Mouse (Mus musculus) midbrain, postnatal 0 days (tissue): ENCODE data around the gene Doc2a. TPM values are rescaled to one million over a fixed set of nuclear protein-coding genes. Genes with fewer than 3 reads are reported as not detected.

Experiments used
- ATAC-seq: fragments of 200-750 bp; cut with Nextera tagmentation; 2 replicates; pipeline ENCODE4 v1.8.0; 2017; ENCODE audit warnings: moderate number of reproducible peaks, mild to moderate bottlenecking, moderate TSS enrichment, moderate library complexity; ENCODE audit not compliant: low FRiP score
- DNase-seq: peaks from one replicate; pipeline ENCODE4 v3.0.0-alpha.2; 2015; ENCODE audit warnings: low spot score
- H3K27ac ChIP-seq: fragments of 300-500 bp; sonication (generic); 2 replicates; pipeline ENCODE4 v1.5.1; 2014; ENCODE audit warnings: low read depth, mild to moderate bottlenecking, low read length, mixed read lengths
- H3K27me3 ChIP-seq: fragments of 300-500 bp; sonication (generic); 2 replicates; pipeline ENCODE4 v1.6.1; 2014; ENCODE audit warnings: low read length, control low read depth, mixed read lengths; ENCODE audit not compliant: insufficient read depth
- H3K36me3 ChIP-seq: fragments of 300-500 bp; sonication (generic); 2 replicates; pipeline ENCODE4 v1.6.1; 2014; ENCODE audit warnings: low read length, control low read depth, mixed read lengths; ENCODE audit not compliant: insufficient read depth
- H3K4me1 ChIP-seq: fragments of 300-500 bp; sonication (generic); 2 replicates; pipeline ENCODE4 v1.6.1; 2014; ENCODE audit warnings: mild to moderate bottlenecking, control low read depth, antibody characterized with exemption, low read length, mixed read lengths; ENCODE audit not compliant: insufficient read depth
- H3K4me2 ChIP-seq: fragments of 300-500 bp; sonication (generic); 2 replicates; pipeline ENCODE4 v1.6.1; 2014; ENCODE audit warnings: low read depth, mild to moderate bottlenecking, low read length, mixed read lengths; ENCODE audit not compliant: poor library complexity, severe bottlenecking
- H3K4me3 ChIP-seq: fragments of 300-500 bp; sonication (generic); 2 replicates; pipeline ENCODE4 v1.5.1; 2014; ENCODE audit warnings: low read depth, mild to moderate bottlenecking, low read length, moderate library complexity
- H3K9ac ChIP-seq: fragments of 300-500 bp; sonication (generic); replicated peaks from 2 replicates; pipeline ENCODE4 v1.6.1; 2014; ENCODE audit warnings: mild to moderate bottlenecking, low read length, moderate library complexity, mixed read lengths; ENCODE audit not compliant: poor library complexity, severe bottlenecking
- H3K9me3 ChIP-seq: fragments of 300-500 bp; sonication (generic); 2 replicates; pipeline ENCODE4 v1.6.1; 2016; ENCODE audit warnings: low read length, control low read depth
- CTCF ChIP-seq: IDR thresholded peaks from 2 replicates; pipeline ENCODE4 v1.5.1; 2016; ENCODE audit warnings: antibody characterized with exemption, mild to moderate bottlenecking
- WGBS: fragments of 180-500 bp; shearing (Covaris S2); extraction: QIAGEN DNeasy Blood & Tissue Kit; methylation state at CpG from one replicate; pipeline ENCODE4 v1.1.7; 2014; 5-methylcytosine and 5-hydroxymethylcytosine counted together
- polyA plus RNA-seq: library from polyadenylated mRNA; unstranded; fragments of >200 nt; fragmentation: Nextera tagmentation; extraction: Ambion mirVana; gene quantifications from 2 replicates; pipeline ENCODE4 v1.2.1, GENCODE M21; 2015
- total RNA-seq: library from RNA; depleted of rRNA; stranded (reverse); fragments of >200 nt; gene quantifications from 2 replicates; pipeline ENCODE4 v1.2.3, GENCODE M21; 2014

The Doc2a gene
- total and polyA plus RNA-seq, 2 experiments from 2014 or later: 36.3 to 64.1 TPM

- no peak for TF ChIP-seq CTCF
- no peak for ATAC-seq
- H3K4me2 ChIP-seq: peak within 1 kb of the TSS; percentile 48
- no peaks in the 10 kb centered on the region for H3K9me3 ChIP-seq
- no peaks in the 10 kb centered on the region for H3K4me1 ChIP-seq
- no peak for DNase-seq
- H3K9ac ChIP-seq: no peak within 1 kb of the TSS
- no peaks in the 10 kb centered on the region for H3K27me3 ChIP-seq
- no peak within 1 kb of the TSS for H3K4me3 ChIP-seq
- 54% methylated on average over 5 of the region's 5 CpGs for WGBS
- peaks cover 14% of the 10 kb centered on the region for H3K36me3 ChIP-seq
- H3K27ac ChIP-seq: no peak within 1 kb of the TSS
These were observed 15.7 kb upstream of the Doc2a start, which contains the start of gene 4930451I11Rik for GRCm38 (mm10) chr7:126831539-126831938. Gene 4930451I11Rik (minus strand): TSS chr7:126831639.

GRCm38 (mm10) chr7:126832036-126832598, 15.1 kb upstream of the Doc2a start:
- Histone ChIP-seq H3K4me1 (no peaks in the 10 kb centered on the region), H3K36me3 (peaks cover 14% of the 10 kb centered on the region), H3K27me3 (no peaks in the 10 kb centered on the region), H3K4me2 (peak overlapping the region; percentile 48), H3K4me3 (no peak overlapping the region), H3K9me3 (no peaks in the 10 kb centered on the region), H3K27ac (no peak overlapping the region), H3K9ac (no peak overlapping the region)
- DNase-seq: peak; percentile 87
- TF ChIP-seq CTCF: peak; percentile 91
- WGBS: 1% methylated on average over 21 of the region's 21 CpGs
- peak; percentile 83 for ATAC-seq

GRCm38 (mm10) chr7:126833294-126833693, 13.9 kb upstream of the Doc2a start:
- no peaks in the 10 kb centered on the region for H3K27me3 ChIP-seq
- no peaks in the 10 kb centered on the region for H3K4me1 ChIP-seq
- no peak overlapping the region for H3K4me2 ChIP-seq
- H3K9me3 ChIP-seq: no peaks in the 10 kb centered on the region
- peaks cover 10% of the 10 kb centered on the region; the same call in 1 of the 2 replicates for H3K36me3 ChIP-seq
- DNase-seq (no peak), ATAC-seq (no peak)
- 92% methylated on average over 1 of the region's 1 CpGs for WGBS
- H3K27ac ChIP-seq: no peak overlapping the region
- no peak overlapping the region for H3K9ac ChIP-seq
- TF ChIP-seq CTCF: no peak
- H3K4me3 ChIP-seq: no peak overlapping the region

- 79% methylated on average over 9 of the region's 9 CpGs for WGBS
- ATAC-seq (no peak), DNase-seq (no peak)
- no peaks in the 10 kb centered on the region for H3K9me3 ChIP-seq
- TF ChIP-seq CTCF: no peak
- no peak overlapping the region for H3K9ac ChIP-seq
- H3K27me3 ChIP-seq: no peaks in the 10 kb centered on the region
- no peak overlapping the region for H3K4me3 ChIP-seq
- no peak overlapping the region for H3K27ac ChIP-seq
- H3K36me3 ChIP-seq: no peaks in the 10 kb centered on the region
- H3K4me1 ChIP-seq: peaks cover 3% of the 10 kb centered on the region; the same call in 1 of the 2 replicates
- H3K4me2 ChIP-seq: no peak overlapping the region
These were observed 3.9 kb upstream of the Doc2a start for GRCm38 (mm10) chr7:126843276-126843675.

- H3K4me1 ChIP-seq: peaks cover 8% of the 10 kb centered on the region
- H3K36me3 ChIP-seq: no peaks in the 10 kb centered on the region
- DNase-seq: no peak
- WGBS: 72% methylated on average over 2 of the region's 2 CpGs
- no peak for ATAC-seq
- H3K27me3 ChIP-seq: no peaks in the 10 kb centered on the region
- H3K4me3 ChIP-seq: no peak overlapping the region
- H3K9me3 ChIP-seq: no peaks in the 10 kb centered on the region
- TF ChIP-seq CTCF: no peak
- no peak overlapping the region for H3K9ac ChIP-seq
- H3K27ac ChIP-seq: no peak overlapping the region
- H3K4me2 ChIP-seq: no peak overlapping the region
These were observed 1.7 kb upstream of the Doc2a start for GRCm38 (mm10) chr7:126845516-126845915.

- H3K4me3 ChIP-seq: peak overlapping the region; percentile 49
- peak overlapping the region; percentile 73 for H3K9ac ChIP-seq
- WGBS: 1% methylated on average over 60 of the region's 74 CpGs
- H3K27me3 ChIP-seq: no peaks in the 10 kb centered on the region
- peak overlapping the region; percentile 91 for H3K4me2 ChIP-seq
- peaks cover 17% of the 10 kb centered on the region; the same call in 1 of the 2 replicates for H3K36me3 ChIP-seq
- ATAC-seq (peak; percentile 67), DNase-seq (peak; percentile 62)
- H3K4me1 ChIP-seq: peaks cover 8% of the 10 kb centered on the region
- TF ChIP-seq CTCF: no peak
- H3K27ac ChIP-seq: peak overlapping the region; percentile 52
- no peaks in the 10 kb centered on the region for H3K9me3 ChIP-seq
These were observed 494 bp downstream of the Doc2a start for GRCm38 (mm10) chr7:126847421-126848398.
